Mouse (Mus musculus) lung, embryonic 14.5 days (tissue): ENCODE measurements at regions not wholly inside any gene's neighbourhood (a gene's known extent, or its start where the extent isn't known, plus 50 kb on each side); places are given as distances from the start of the nearest gene placed in this dataset.
"Not testable (repeated sequence)": the region's sequence is repeated elsewhere in the genome, so short reads cannot be mapped to it uniquely, and the experiment has no call there.

Source experiments
- ATAC-seq: fragments of 200-750 bp; cut with Nextera tagmentation; 2 replicates; pipeline ENCODE4 v1.8.0; 2017; ENCODE audit warnings: mild to moderate bottlenecking, moderate TSS enrichment, moderate library complexity; ENCODE audit not compliant: insufficient read depth
- DNase-seq: peaks from one replicate; pipeline ENCODE4 v3.0.0-alpha.2; 2015
- H3K27ac ChIP-seq: fragments of 300-500 bp; sonication (generic); 2 replicates; pipeline ENCODE4 v1.5.1; 2014; ENCODE audit warnings: low read depth, mild to moderate bottlenecking, moderate library complexity
- H3K27me3 ChIP-seq: fragments of 300-500 bp; sonication (generic); 2 replicates; pipeline ENCODE4 v1.6.1; 2014; ENCODE audit warnings: low read length, control low read depth; ENCODE audit not compliant: insufficient read depth
- H3K36me3 ChIP-seq: fragments of 300-500 bp; sonication (generic); 2 replicates; pipeline ENCODE4 v1.6.1; 2014; ENCODE audit warnings: control low read depth; ENCODE audit not compliant: insufficient read depth
- H3K4me1 ChIP-seq: fragments of 300-500 bp; sonication (generic); 2 replicates; pipeline ENCODE4 v1.6.1; 2014; ENCODE audit warnings: antibody characterized with exemption, control low read depth; ENCODE audit not compliant: insufficient read depth
- H3K4me2 ChIP-seq: fragments of 300-500 bp; sonication (generic); 2 replicates; pipeline ENCODE4 v1.6.1; 2014; ENCODE audit warnings: mild to moderate bottlenecking
- H3K4me3 ChIP-seq: fragments of 300-500 bp; sonication (generic); 2 replicates; pipeline ENCODE4 v1.5.1; 2014; ENCODE audit warnings: low read depth, low read length
- H3K9ac ChIP-seq: fragments of 300-500 bp; sonication (generic); 2 replicates; pipeline ENCODE4 v1.6.1; 2014
- H3K9me3 ChIP-seq: fragments of 300-500 bp; sonication (generic); 2 replicates; pipeline ENCODE4 v1.6.1; 2016; ENCODE audit warnings: low read depth, low read length, control low read depth
- CTCF ChIP-seq: IDR thresholded peaks from 2 replicates; pipeline ENCODE4 v1.5.1; 2016; ENCODE audit warnings: antibody characterized with exemption, low read depth
- WGBS: fragments of 180-500 bp; shearing (Covaris S2); extraction: QIAGEN DNeasy Blood & Tissue Kit; methylation state at CpG from one replicate; pipeline ENCODE4 v1.1.7; 2014; 5-methylcytosine and 5-hydroxymethylcytosine counted together

GRCm38 (mm10) chr10:27761402-27761801 lies 141.8 kb upstream of the Lama2 start:
- no peak for ATAC-seq
- no peaks in the 10 kb centered on the region for H3K36me3 ChIP-seq
- no peaks in the 10 kb centered on the region for H3K27me3 ChIP-seq
- peak; percentile 78 for DNase-seq
- no peaks in the 10 kb centered on the region for H3K4me1 ChIP-seq
- H3K27ac ChIP-seq: no peak overlapping the region
- no peak overlapping the region for H3K4me3 ChIP-seq
- no peaks in the 10 kb centered on the region for H3K9me3 ChIP-seq
- peak; percentile 65 for TF ChIP-seq CTCF
- no peak overlapping the region for H3K9ac ChIP-seq
- no peak overlapping the region for H3K4me2 ChIP-seq
- WGBS: 3% methylated on average over 3 of the region's 3 CpGs

DNA sequence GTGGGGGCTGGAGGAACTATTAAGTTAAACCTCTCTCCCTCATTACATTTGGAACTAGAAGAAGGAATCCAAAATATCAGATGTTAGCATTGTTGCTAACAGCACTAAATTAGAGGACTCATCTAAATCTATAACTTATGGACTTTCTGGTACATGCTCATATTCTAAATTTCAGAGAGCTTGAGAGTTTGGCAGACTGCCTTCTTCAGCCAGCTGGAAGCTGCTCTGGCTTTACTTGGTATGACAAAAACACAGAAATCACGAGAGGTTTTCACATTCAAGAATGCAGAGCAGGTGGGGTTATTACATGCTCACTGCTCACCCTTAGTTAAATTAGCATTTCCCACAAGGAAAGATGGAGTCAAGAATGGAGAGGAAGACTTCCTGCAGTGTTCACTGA lies 182.8 kb upstream of the Lama2 start:
- DNase-seq (peak; percentile 51), ATAC-seq (no peak)
- no peaks in the 10 kb centered on the region for H3K4me1 ChIP-seq

GRCm38 (mm10) chr10:27809539-27809938 lies 190.0 kb upstream of the Lama2 start:
- no peak overlapping the region for H3K4me3 ChIP-seq
- no peak for TF ChIP-seq CTCF
- H3K27me3 ChIP-seq: no peaks in the 10 kb centered on the region
- no peaks in the 10 kb centered on the region for H3K36me3 ChIP-seq
- H3K4me1 ChIP-seq: no peaks in the 10 kb centered on the region
- H3K4me2 ChIP-seq: no peak overlapping the region
- ATAC-seq (no peak), DNase-seq (no peak)
- H3K27ac ChIP-seq: no peak overlapping the region
- 55% methylated on average over 2 of the region's 2 CpGs for WGBS
- H3K9ac ChIP-seq: no peak overlapping the region
- no peaks in the 10 kb centered on the region for H3K9me3 ChIP-seq

More for the DNA sequence above, 182.8 kb upstream of the Lama2 start:
- TF ChIP-seq CTCF: no peak
- Histone ChIP-seq H3K9me3 (no peaks in the 10 kb centered on the region), H3K9ac (no peak overlapping the region), H3K36me3 (no peaks in the 10 kb centered on the region), H3K27me3 (no peaks in the 10 kb centered on the region), H3K27ac (no peak overlapping the region), H3K4me2 (no peak overlapping the region), H3K4me3 (no peak overlapping the region)
- 13% methylated on average over 1 of the region's 1 CpGs for WGBS

- not testable (repeated sequence) for H3K9me3 ChIP-seq, H3K9ac ChIP-seq, H3K4me3 ChIP-seq, H3K4me2 ChIP-seq, H3K4me1 ChIP-seq, DNase-seq, H3K27me3 ChIP-seq, ATAC-seq, H3K36me3 ChIP-seq, H3K27ac ChIP-seq
- 95% methylated on average over 7 of the region's 9 CpGs for WGBS
Observed at GRCm38 (mm10) chr10:27825671-27826070, 206.1 kb upstream of the Lama2 start.

DNA sequence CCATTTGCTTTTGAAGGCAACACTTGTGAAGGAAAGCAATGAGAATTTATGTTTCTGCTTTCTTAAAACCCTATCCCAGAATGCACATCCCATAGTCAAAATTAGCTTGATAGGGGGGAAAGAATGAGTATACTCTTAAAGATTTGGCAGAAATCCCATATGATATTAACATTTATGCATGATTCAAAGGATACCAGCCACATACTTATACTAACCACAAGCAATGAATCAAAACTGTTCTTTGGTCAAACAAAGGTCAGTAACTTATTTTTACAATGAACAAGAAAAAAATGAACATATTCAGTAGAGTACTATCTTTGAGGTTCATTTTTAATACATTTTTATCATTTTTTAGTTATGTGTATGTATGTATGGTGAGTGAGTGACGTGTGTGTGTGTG lies 208.8 kb upstream of the Lama2 start:
- ATAC-seq: no peak
- H3K4me3 ChIP-seq: no peak overlapping the region
- TF ChIP-seq CTCF: no peak
- WGBS: 77% methylated on average over 1 of the region's 1 CpGs
- H3K27ac ChIP-seq: no peak overlapping the region
- H3K4me2 ChIP-seq: no peak overlapping the region
- no peaks in the 10 kb centered on the region for H3K27me3 ChIP-seq
- no peak for DNase-seq
- no peak overlapping the region for H3K9ac ChIP-seq
- no peaks in the 10 kb centered on the region for H3K36me3 ChIP-seq
- H3K9me3 ChIP-seq: no peaks in the 10 kb centered on the region
- no peaks in the 10 kb centered on the region for H3K4me1 ChIP-seq

GRCm38 (mm10) chr10:27838666-27839065 lies 219.1 kb upstream of the Lama2 start:
- no peak for ATAC-seq
- Histone ChIP-seq H3K27me3 (no peaks in the 10 kb centered on the region), H3K9me3 (no peaks in the 10 kb centered on the region), H3K9ac (no peak overlapping the region), H3K4me3 (no peak overlapping the region), H3K4me1 (no peaks in the 10 kb centered on the region), H3K27ac (no peak overlapping the region), H3K36me3 (no peaks in the 10 kb centered on the region), H3K4me2 (no peak overlapping the region)
- no peak for TF ChIP-seq CTCF
- WGBS: 83% methylated on average over 1 of the region's 1 CpGs
- no peak for DNase-seq

DNA sequence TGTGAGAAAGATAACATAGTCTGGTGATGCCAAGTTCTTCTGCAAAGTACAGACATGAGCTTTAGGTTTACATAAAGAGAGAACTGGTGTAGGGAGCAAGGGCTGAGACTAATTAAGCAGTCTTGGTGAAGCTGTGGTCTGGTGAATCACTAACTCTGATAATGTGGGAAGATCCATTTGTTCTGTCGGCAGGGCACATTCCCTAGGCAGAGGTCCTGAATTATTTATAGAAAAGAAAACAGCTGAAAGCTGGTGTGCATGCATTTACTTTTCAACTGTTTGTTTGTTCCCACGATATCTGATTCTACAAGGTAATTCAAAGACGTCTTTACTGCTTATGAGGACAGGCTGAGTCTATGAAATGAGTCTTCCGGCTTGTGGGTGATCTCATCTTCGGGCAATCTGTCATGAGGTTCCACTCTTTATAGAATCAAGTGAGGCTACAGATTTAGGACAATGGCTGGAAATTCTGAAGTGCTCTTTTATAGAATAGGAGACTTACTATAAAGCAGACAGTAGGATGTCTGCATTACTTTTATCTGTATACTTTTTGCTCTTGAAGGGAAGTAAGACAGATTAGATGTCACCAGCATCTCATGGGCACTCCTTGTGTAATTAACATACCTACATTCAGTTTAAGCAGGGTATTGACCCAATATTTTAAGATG lies 221.6 kb upstream of the Lama2 start:
- H3K4me3 ChIP-seq: no peak overlapping the region
- H3K4me2 ChIP-seq: no peak overlapping the region
- H3K9me3 ChIP-seq: no peaks in the 10 kb centered on the region
- DNase-seq (no peak), ATAC-seq (no peak)
- WGBS: 64% methylated on average over 5 of the region's 5 CpGs
- TF ChIP-seq CTCF: no peak
- H3K4me1 ChIP-seq: no peaks in the 10 kb centered on the region
- no peak overlapping the region for H3K9ac ChIP-seq
- no peaks in the 10 kb centered on the region for H3K27me3 ChIP-seq
- no peaks in the 10 kb centered on the region for H3K36me3 ChIP-seq
- no peak overlapping the region for H3K27ac ChIP-seq

- H3K27ac ChIP-seq: no peak overlapping the region
Observed at GRCm38 (mm10) chr10:27843010-27843409, 223.5 kb upstream of the Lama2 start.

More at GRCm38 (mm10) chr10:27843010-27843409, 223.5 kb upstream of the Lama2 start:
- H3K9ac ChIP-seq: no peak overlapping the region
- ATAC-seq (no peak), DNase-seq (no peak)
- no peak overlapping the region for H3K4me3 ChIP-seq
- H3K9me3 ChIP-seq: no peaks in the 10 kb centered on the region
- no peak for TF ChIP-seq CTCF
- no peak overlapping the region for H3K4me2 ChIP-seq
- 73% methylated on average over 2 of the region's 2 CpGs for whole genome bisulfite sequencing
- H3K36me3 ChIP-seq: no peaks in the 10 kb centered on the region
- no peaks in the 10 kb centered on the region for H3K27me3 ChIP-seq
- no peaks in the 10 kb centered on the region for H3K4me1 ChIP-seq
